Mouse (Mus musculus) liver, adult (tissue): ENCODE measurements around the gene Eif6.

ENCODE experiments used
- GATA4 ChIP-seq: IDR thresholded peaks from 2 replicates; pipeline ENCODE4 v1.6.1; 2014; ENCODE audit warnings: mild to moderate bottlenecking, low read length; ENCODE audit not compliant: insufficient replicate concordance

Gene Eif6

DNA sequence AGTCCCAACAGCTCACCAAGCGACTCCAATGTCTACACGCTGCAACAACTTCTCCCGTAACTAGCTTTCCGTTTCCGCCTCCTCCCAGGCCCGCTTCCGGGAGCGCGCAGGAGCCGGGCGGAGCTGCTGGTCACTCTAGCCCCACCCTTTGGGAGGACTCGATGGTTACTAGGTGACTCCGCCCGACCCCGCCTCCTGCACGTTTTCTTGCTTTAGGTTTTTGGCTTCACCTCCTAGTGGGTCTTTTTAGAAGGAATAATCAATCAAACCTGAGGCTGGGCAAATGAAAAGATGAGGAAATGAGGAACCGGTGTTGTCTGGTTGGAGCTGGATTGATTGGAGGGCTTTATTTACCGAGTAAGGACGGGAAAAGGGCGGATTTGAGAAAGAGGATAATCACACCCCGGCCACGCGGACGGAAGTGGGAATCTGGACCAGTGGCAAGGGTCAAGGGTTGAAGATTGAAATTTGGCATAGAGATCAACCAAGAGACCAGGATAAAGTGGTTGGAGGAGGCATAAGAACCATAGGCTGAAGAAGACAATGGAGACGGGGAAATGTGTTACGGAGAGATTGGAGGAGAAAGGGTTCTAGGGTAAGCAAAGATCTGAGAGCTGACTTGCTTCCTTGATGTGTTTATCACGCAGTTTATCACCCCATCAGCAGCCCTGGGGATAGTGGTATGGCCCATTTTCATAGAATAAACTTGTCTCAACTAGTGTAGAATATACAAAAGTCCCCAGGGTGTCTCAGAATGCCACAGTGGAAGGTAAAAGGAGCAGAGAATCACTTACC, at the start of gene Eif6:
Gene Eif6 (minus strand): TSS at position 296 of the 795 bp plus-strand sequence.
- peak; percentile 14; the same call in 1 of the 2 replicates for TF ChIP-seq GATA4

DNA sequence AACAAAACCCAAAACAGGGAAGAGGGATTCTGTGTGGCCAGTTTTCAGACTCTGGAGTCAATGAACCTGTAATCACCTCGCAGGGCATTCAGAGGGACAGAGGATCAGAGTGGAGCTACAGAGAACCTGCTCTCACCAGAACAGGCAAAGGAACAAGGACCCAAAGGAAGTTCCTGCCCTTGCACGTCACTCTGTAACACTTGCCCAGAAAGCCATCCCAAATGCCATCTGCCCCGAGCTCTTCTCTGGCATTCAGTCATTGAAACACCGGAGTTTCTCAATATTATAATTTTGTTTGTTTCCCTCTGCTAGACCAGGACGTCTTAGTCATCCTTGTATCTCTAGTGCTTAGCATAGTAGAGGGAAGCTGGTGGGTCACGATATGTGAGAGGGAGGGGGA, 46.9 kb upstream of the Eif6 start:
- TF ChIP-seq GATA4, result no peak

DNA sequence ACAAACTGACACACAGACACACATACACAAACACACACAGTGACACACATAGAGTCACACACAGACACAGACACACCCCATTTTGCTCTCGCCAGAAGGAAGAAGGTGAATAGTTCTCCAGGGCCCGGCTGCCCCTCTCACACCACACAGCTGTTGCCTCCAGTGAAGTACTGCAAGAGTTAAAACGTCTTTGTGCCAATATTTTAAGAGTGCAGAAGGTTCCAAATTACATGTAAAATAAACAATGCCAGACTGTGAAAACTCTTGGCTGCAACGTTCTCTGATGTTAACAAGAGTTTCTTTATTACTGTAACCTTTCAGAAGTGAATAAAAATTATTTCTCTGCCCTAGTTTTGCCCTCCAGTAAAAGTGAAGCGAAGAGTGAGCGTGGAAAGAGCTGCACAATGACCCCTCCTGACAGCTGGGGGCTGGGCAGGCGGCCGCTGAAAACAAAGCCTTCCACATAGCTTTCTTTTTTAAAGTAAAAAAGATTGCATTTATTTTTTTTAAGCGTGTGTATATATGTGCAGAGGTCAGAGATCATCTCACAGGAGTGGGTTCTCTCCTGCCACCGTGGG, 46.3 kb upstream of the Eif6 start:
- TF ChIP-seq GATA4, result no peak

DNA sequence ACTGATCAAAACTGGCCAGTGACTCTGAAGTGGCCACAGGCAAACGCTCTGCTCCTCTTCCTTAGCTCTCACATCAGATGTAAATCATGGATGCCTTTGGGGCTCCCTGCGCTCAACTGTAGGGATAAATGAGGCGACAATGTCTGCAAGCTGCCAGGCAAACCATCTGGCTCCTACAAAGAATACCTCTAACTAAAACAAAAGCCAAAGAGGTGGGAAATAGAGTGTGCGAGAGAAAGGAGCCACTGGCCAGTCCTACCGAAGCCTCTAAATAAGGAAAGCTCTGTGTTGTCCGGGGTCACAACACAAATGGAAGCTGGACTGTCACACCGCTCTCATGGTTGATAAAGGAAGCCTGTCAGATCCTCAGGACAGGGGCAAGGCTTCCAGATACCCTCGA, 45.8 kb upstream of the Eif6 start:
- TF ChIP-seq GATA4, result no peak

DNA sequence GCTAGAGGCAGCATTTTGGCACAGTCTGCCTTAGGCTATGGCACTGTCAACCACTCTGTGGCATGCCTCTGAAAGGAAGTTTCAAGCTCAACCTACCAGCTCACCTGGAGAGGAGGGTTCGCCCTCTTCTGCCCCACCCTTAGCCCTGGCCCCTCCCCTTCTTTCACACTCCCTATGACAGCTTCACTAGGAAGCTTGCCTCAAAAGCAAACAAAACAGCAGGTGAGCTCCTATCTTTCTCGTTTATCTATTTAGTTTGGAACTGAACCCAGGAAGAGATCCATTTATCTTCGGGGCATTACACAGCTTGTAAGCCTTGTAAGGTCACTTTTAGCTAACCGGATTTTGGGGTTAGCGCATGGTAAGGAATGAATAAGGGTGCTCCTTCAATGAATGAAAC, 43.0 kb upstream of the Eif6 start:
- peak; percentile 48; the same call in 1 of the 2 replicates for TF ChIP-seq GATA4

DNA sequence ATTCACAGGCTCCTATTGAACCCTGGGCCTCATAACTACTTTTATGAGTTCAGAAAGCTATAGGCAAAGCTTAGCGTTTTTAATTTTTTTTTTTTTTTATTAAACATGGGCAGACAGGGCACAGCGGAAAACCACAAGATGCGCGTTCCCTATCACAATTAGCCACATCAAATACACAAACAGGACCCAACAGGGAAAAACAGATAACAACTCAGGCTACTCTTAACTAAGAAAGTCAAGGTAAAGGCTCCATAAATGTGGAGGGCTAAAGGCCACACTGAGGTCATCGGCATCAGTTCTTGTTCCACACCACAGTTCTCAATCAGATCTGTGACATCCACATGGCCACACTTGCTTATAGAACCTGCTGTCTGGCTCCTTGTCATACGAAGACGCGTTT, 41.6 kb upstream of the Eif6 start:
- no peak for TF ChIP-seq GATA4

DNA sequence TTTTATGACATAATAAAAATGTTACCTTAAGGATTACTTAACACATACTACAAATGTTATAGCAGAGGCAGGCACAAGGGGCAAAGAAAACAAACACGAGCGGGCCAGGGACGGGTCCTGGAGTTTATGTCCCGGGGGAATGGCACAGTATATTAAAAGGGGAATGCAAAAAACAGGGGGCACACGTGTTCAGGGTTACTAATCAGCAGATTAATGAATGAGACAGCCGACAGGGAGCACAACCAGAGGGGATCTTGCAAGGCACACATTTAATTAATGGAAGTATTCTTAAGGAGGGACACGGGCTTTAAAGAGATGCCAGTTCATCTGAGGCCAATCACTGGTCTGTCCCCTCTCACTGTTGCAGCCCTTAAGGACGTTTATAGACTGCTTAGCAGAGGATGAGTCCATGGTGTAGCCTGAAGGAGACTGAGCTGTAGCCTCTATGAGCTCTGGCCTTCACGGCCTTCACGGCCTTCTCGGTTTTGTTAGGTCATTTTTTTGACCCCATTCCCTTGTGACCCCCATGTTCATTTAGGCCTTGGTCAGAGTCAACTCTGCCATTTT, 36.7 kb upstream of the Eif6 start:
- TF ChIP-seq GATA4, result no peak

DNA sequence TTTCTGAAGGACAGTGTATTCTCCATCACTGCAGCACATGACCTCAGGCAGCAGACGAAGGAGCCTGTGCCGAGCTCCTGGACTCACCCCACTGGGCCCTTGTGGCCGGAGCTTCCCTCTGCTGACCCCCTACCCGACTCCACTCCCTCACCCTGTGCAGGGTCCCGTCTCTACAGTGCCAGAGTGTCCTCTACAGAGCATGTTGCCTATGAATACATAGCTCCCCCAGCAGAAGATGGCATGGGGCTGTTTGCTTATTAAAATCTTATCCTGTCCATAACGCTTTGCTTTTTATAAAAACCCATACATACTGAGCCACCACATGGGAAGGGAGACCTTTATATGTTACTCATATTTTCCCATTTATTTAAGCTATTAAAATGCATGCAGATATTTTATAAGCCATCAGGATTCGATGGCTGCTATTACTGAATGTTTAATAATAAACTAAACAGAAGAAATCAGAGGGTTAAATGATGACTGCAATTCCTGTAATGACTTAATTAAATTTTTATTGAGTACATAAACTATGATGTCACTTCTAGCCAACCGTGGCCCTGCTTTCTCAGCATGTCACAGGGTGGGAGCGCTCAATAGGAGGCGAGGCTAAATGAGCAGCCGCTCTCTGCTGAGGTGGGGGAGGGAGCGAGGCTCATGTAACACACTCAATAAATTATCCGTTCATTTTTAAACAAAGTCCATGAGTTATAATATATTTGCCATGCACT, 36.0 kb upstream of the Eif6 start:
- no peak for TF ChIP-seq GATA4

DNA sequence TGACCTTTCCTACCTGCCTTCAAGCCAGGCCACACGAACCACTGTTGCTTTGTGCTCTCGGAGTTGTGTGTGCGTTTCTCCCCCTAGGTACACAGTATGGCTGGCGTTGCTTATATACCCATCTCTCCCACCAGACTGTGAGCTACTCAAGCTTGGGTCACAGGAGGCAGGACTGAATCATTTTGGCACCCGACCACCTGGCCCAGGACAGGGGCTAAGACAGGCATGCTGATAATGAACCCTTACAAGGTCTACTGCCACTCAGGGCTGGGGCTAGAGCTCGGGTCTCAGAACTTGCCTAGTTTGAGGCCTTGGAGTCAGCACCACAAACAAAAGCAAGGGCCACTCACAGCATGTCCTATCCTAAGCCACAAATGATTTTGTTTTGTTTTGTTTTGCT, 34.9 kb upstream of the Eif6 start:
- TF ChIP-seq GATA4, result no peak

DNA sequence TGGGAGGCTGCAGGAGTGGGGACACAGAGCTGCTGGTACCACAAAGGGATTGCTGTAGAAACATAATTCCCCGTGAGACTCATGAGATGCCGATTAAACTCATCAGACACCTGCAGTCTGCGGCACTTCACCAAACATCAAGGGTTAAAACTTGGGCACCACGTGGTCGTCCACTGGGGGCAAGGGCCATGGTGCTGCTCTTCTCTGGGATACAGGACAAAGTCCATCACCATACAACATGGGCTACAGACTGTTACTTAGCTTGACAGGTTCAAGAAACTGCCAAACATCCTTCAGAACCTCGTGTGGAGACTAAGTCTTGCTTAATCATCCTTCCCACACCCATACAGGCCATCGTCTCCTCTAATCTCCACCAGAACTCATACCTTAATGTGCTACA, 33.4 kb upstream of the Eif6 start:
- no peak for TF ChIP-seq GATA4

DNA sequence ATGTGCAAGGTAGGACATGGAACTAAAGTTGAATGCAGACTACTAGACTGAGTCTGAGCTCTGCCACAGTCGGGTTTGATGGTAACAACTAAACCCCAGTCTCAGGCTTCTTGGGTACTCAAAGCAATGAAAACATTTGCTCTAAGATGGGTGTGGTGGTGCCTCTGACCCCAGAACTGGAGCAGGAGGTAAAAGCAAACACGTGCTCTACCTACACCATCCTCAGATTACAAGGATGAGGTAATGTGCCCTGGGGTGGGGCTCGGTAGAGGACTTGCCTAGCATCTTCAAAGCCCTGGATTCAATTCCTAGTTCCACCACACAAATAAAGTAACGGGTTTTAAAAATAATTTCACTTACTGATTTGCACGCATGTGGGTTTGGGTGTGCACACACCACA, 25.8 kb upstream of the Eif6 start:
- no peak for TF ChIP-seq GATA4

DNA sequence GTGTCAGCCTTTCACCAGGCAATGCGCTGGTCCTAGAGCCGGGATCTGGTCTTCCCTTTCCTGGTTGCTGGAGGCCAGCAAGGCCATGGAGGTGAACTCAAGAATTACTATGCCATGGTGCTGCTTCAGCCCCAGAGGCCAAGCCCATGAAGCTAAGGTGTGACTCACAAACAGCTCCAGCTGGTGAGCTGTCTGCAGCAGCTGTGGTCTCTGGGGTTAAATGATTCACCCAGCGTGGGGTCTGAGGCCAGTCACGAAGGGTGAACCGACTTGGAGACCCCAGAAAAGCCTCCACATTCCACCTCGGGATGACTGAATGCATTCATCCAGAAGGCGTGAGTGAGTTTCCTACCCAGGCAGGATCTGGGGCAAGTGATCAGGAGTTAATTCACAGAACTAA, 23.4 kb upstream of the Eif6 start:
- TF ChIP-seq GATA4, result no peak

DNA sequence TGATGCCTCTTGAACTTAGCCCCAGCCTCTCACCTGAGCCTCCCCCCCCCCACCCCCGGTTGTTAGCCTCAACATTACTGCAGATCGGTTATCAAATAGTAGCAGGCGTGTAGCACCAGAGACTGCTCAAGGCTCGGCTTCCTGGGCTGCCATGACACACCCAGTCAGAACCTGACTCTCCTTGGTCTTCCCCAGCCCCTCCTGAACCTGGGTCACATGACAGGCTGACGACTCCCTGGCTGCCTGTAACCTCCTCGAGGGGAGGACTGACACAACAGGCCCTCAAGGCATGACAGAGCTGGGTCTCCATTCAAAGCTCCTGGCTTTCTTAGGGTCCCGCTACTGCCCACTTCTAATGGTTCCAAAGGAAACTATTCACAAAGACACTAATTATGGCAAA, 22.7 kb upstream of the Eif6 start:
- no peak for TF ChIP-seq GATA4

DNA sequence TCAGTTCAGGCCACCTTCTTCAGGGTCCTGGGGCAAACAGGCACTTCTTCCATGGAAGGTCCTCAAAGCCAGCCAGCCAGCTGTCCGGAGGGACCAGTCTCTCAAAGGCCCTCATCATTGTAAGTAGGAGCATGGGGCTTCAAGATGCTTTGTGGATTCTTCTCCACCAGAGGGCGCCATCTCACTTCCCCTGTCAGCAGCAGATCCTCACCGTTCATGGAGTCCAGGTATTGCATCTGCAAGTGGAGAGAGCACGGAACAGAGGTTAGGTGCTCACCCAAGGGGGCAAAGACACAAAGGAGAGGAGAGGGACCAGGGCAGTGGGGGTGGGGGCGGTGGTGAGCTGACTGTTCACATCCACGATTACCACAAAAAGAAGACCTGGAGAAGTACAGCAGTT, 21.6 kb upstream of the Eif6 start:
- TF ChIP-seq GATA4, result no peak

DNA sequence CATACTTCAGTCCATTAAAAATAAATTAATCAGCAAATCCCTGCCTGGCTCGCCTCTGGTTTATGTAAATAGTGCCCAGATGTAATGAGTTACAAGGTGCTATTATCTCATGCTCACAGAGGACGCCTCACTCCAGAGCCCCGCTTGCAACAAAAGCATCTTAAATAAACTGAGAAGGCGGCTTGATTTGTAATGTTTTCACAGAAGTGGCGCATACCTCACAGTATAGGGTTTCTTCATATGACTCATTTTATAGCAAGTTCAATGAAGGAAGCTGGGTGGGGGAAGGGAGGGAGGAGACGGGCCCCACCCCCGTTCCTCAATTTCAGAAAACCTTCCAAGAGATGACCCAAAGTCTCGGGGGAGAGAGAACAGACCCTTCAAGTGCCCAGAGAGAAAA, 20.2 kb upstream of the Eif6 start:
- no peak for TF ChIP-seq GATA4

DNA sequence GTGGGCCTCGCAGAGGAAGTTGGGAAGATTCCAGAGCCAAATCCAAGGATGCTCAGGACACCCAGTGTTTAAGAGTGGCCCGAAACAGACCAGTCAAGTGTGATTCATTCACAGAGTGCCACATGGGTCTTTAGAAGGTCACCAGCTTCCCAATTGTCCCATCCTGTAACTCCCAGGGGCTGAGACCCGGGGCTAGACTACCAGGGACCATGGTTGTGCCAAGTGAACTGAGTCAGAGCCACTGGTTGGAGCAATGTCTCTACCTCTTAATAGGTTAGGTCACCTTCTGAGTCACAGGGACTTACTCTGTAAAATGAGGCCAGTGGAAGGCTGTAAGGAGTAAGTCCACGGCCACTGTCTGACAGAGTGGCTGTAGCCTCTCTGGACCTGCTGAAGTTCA, 12.2 kb upstream of the Eif6 start:
- no peak for TF ChIP-seq GATA4
